Mouse (Mus musculus) CH12.LX (cell line): ENCODE results near the gene Elk3. TPM values are rescaled to one million over a fixed set of nuclear protein-coding genes. Genes with fewer than 3 reads are reported as not detected.

Experiments
- DNase-seq: peaks from one replicate; pipeline ENCODE4 v3.0.0-alpha.2; 2013; ENCODE audit errors: extremely low read depth
- H3K27ac ChIP-seq: 2 replicates; pipeline ENCODE4 v1.5.1; 2012; ENCODE audit warnings: low read depth, mild to moderate bottlenecking, control low read depth, moderate library complexity; ENCODE audit not compliant: insufficient read depth
- H3K27me3 ChIP-seq: replicated peaks from 2 replicates; pipeline ENCODE3; 2012; ENCODE audit warnings: inconsistent platforms
- H3K36me3 ChIP-seq, 2 experiments: replicated peaks in 1 of 2; 2 replicates each; pipeline versions ENCODE3 to v1.6.1; 2012; ENCODE audit warnings: inconsistent platforms in 1 of 2, low read length in 1 of 2, mild to moderate bottlenecking in 1 of 2, mixed read lengths in 1 of 2, moderate library complexity in 1 of 2; ENCODE audit not compliant: control insufficient read depth in 1 of 2, insufficient read depth in 1 of 2
- H3K4me1 ChIP-seq, 2 experiments: 2 replicates each; pipeline ENCODE4 v1.6.1; 2012; ENCODE audit warnings: inconsistent platforms in 1 of 2, moderate library complexity in 1 of 2; ENCODE audit not compliant: insufficient read depth in 2 of 2, control insufficient read depth in 1 of 2
- H3K4me2 ChIP-seq: 2 replicates; pipeline ENCODE4 v1.6.1; 2012; ENCODE audit warnings: low read depth, mild to moderate bottlenecking, control low read depth; ENCODE audit not compliant: poor library complexity, insufficient read depth, severe bottlenecking
- H3K4me3 ChIP-seq, 3 experiments: fragments of 150-350 bp in 1 of 3; sonication (generic) in 1 of 3; replicated peaks in 1 of 3; 2 replicates each; pipeline versions ENCODE3 to v1.5.1; 2011 to 2012; ENCODE audit warnings: low read depth in 2 of 3, low read length in 2 of 3, mild to moderate bottlenecking in 2 of 3, moderate library complexity in 2 of 3, control low read depth in 1 of 3, improper control_type of control experiment in 1 of 3, inconsistent platforms in 1 of 3, mixed read lengths in 1 of 3; ENCODE audit not compliant: poor library complexity in 1 of 3
- H3K79me2 ChIP-seq: replicated peaks from 2 replicates; pipeline ENCODE4 v1.6.1; 2012; ENCODE audit warnings: mild to moderate bottlenecking, moderate library complexity; ENCODE audit not compliant: control insufficient read depth, poor library complexity, insufficient read depth, severe bottlenecking; ENCODE audit errors: extremely low read depth
- H3K9ac ChIP-seq: 2 replicates; pipeline ENCODE4 v1.6.1; 2012; ENCODE audit warnings: low read depth, mild to moderate bottlenecking, control low read depth, moderate library complexity; ENCODE audit not compliant: insufficient read depth
- H3K9me3 ChIP-seq: replicated peaks from 2 replicates; pipeline ENCODE3; 2012; ENCODE audit warnings: low read length, inconsistent platforms, mixed read lengths
- BHLHE40 ChIP-seq: IDR thresholded peaks from 2 replicates; pipeline ENCODE4 v1.6.1; 2011; ENCODE audit warnings: mild to moderate bottlenecking, low read depth, low read length, improper control_type of control experiment
- CHD1 ChIP-seq: IDR thresholded peaks from 2 replicates; pipeline ENCODE4 v1.6.1; 2012; ENCODE audit warnings: low read depth, low read length, improper control_type of control experiment, inconsistent platforms
- CHD2 ChIP-seq: IDR thresholded peaks from 2 replicates; pipeline ENCODE4 v1.6.1; 2011; ENCODE audit warnings: low read length, improper control_type of control experiment
- CTCF ChIP-seq, 2 experiments: IDR thresholded peaks in 1 of 2; conservative IDR thresholded peaks in 1 of 2; 2 replicates each; pipeline ENCODE4 v1.5.1; 2011 to 2012; ENCODE audit warnings: low read depth in 2 of 2, low read length in 2 of 2, improper control_type of control experiment in 1 of 2, inconsistent platforms in 1 of 2, mild to moderate bottlenecking in 1 of 2, moderate library complexity in 1 of 2
- E2F4 ChIP-seq: IDR thresholded peaks from 2 replicates; pipeline ENCODE4 v1.6.1; 2011; ENCODE audit warnings: low read depth, low read length, improper control_type of control experiment; ENCODE audit not compliant: insufficient replicate concordance
- ELF1 ChIP-seq: IDR thresholded peaks from 2 replicates; pipeline ENCODE4 v1.6.1; 2014; ENCODE audit warnings: low read depth, mild to moderate bottlenecking, inconsistent platforms, low read length, improper control_type of control experiment
- EP300 ChIP-seq: IDR thresholded peaks from 2 replicates; pipeline ENCODE4 v1.6.1; 2011; ENCODE audit warnings: low read length, improper control_type of control experiment
- ETS1 ChIP-seq: conservative IDR thresholded peaks from 2 replicates; pipeline ENCODE4 v1.6.1; 2012; ENCODE audit warnings: low read depth, mild to moderate bottlenecking, inconsistent platforms, low read length, improper control_type of control experiment, moderate library complexity
- GABPA ChIP-seq: IDR thresholded peaks from 2 replicates; pipeline ENCODE4 v1.6.1; 2012; ENCODE audit warnings: low read depth, low read length, improper control_type of control experiment, inconsistent platforms; ENCODE audit not compliant: insufficient replicate concordance
- HCFC1 ChIP-seq: IDR thresholded peaks from 2 replicates; pipeline ENCODE4 v1.6.1; 2012; ENCODE audit warnings: low read depth, mild to moderate bottlenecking, inconsistent platforms, low read length, improper control_type of control experiment
- IRF4 ChIP-seq: IDR thresholded peaks from 2 replicates; pipeline ENCODE4 v1.6.1; 2014; ENCODE audit warnings: low read depth, mild to moderate bottlenecking, inconsistent platforms, low read length, improper control_type of control experiment
- JUN ChIP-seq: IDR thresholded peaks from 2 replicates; pipeline ENCODE4 v1.6.1; 2011; ENCODE audit warnings: low read depth, mild to moderate bottlenecking, low read length, improper control_type of control experiment, moderate library complexity; ENCODE audit not compliant: insufficient read depth
- JUND ChIP-seq: conservative IDR thresholded peaks from 2 replicates; pipeline ENCODE4 v1.6.1; 2011; ENCODE audit warnings: low read depth, low read length, improper control_type of control experiment
- KAT2A ChIP-seq: IDR thresholded peaks from 2 replicates; pipeline ENCODE4 v1.6.1; 2012; ENCODE audit warnings: low read length, improper control_type of control experiment, inconsistent platforms; ENCODE audit not compliant: insufficient replicate concordance
- MAFK ChIP-seq: IDR thresholded peaks from 2 replicates; pipeline ENCODE4 v1.6.1; 2011; ENCODE audit warnings: low read length, improper control_type of control experiment; ENCODE audit not compliant: insufficient replicate concordance
- MAX ChIP-seq: IDR thresholded peaks from 2 replicates; pipeline ENCODE4 v1.6.1; 2011; ENCODE audit warnings: low read length, improper control_type of control experiment
- MAZ ChIP-seq: IDR thresholded peaks from 2 replicates; pipeline ENCODE4 v1.6.1; 2012; ENCODE audit warnings: low read depth, mild to moderate bottlenecking, inconsistent platforms, low read length, improper control_type of control experiment, moderate library complexity
- MEF2A ChIP-seq: IDR thresholded peaks from 2 replicates; pipeline ENCODE4 v1.6.1; 2014; ENCODE audit warnings: low read depth, mild to moderate bottlenecking, inconsistent platforms, low read length, improper control_type of control experiment, borderline replicate concordance
- MXI1 ChIP-seq: IDR thresholded peaks from 2 replicates; pipeline ENCODE4 v1.6.1; 2011; ENCODE audit warnings: mild to moderate bottlenecking, low read depth, low read length, improper control_type of control experiment
- MYC ChIP-seq: IDR thresholded peaks from 2 replicates; pipeline ENCODE4 v1.6.1; 2011; ENCODE audit warnings: low read depth, mild to moderate bottlenecking, improper control_type of control experiment, low read length
- NELFE ChIP-seq: IDR thresholded peaks from 2 replicates; pipeline ENCODE4 v1.6.1; 2011; ENCODE audit warnings: low read depth, low read length, improper control_type of control experiment
- NRF1 ChIP-seq: IDR thresholded peaks from 2 replicates; pipeline ENCODE4 v1.6.1; 2014; ENCODE audit warnings: low read depth, mild to moderate bottlenecking, inconsistent platforms, low read length, improper control_type of control experiment, moderate library complexity
- PAX5 ChIP-seq: IDR thresholded peaks from 2 replicates; pipeline ENCODE4 v1.6.1; 2012; ENCODE audit warnings: low read length, inconsistent platforms, mixed read lengths
- POLR2A ChIP-seq: IDR thresholded peaks from 2 replicates; pipeline ENCODE4 v1.6.1; 2011; ENCODE audit warnings: low read depth, mild to moderate bottlenecking, improper control_type of control experiment, low read length
- POLR2AphosphoS2 ChIP-seq: IDR thresholded peaks from 2 replicates; pipeline ENCODE4 v1.6.1; 2011; ENCODE audit warnings: low read depth, low read length, improper control_type of control experiment
- RAD21 ChIP-seq: IDR thresholded peaks from 2 replicates; pipeline ENCODE4 v1.6.1; 2011; ENCODE audit warnings: low read depth, mild to moderate bottlenecking, low read length, improper control_type of control experiment, moderate library complexity
- RCOR1 ChIP-seq: conservative IDR thresholded peaks from 2 replicates; pipeline ENCODE4 v1.6.1; 2012; ENCODE audit warnings: low read depth, mild to moderate bottlenecking, inconsistent platforms, low read length, improper control_type of control experiment
- SIN3A ChIP-seq: IDR thresholded peaks from 2 replicates; pipeline ENCODE4 v1.6.1; 2012; ENCODE audit warnings: low read length, improper control_type of control experiment, inconsistent platforms
- SMC3 ChIP-seq: IDR thresholded peaks from 2 replicates; pipeline ENCODE4 v1.6.1; 2011; ENCODE audit warnings: low read depth, low read length, improper control_type of control experiment
- TBP ChIP-seq: conservative IDR thresholded peaks from 2 replicates; pipeline ENCODE4 v1.6.1; 2011; ENCODE audit warnings: low read depth, low read length, improper control_type of control experiment
- TCF12 ChIP-seq: IDR thresholded peaks from 2 replicates; pipeline ENCODE4 v1.6.1; 2014; ENCODE audit warnings: low read depth, mild to moderate bottlenecking, inconsistent platforms, low read length, improper control_type of control experiment
- UBTF ChIP-seq: IDR thresholded peaks from 2 replicates; pipeline ENCODE4 v1.6.1; 2012; ENCODE audit warnings: low read depth, mild to moderate bottlenecking, inconsistent platforms, low read length, improper control_type of control experiment, moderate library complexity
- USF1 ChIP-seq: IDR thresholded peaks from 2 replicates; pipeline ENCODE4 v1.6.1; 2014; ENCODE audit warnings: low read depth, mild to moderate bottlenecking, inconsistent platforms, low read length, improper control_type of control experiment
- USF2 ChIP-seq: conservative IDR thresholded peaks from 2 replicates; pipeline ENCODE4 v1.6.1; 2011; ENCODE audit warnings: low read depth, low read length, improper control_type of control experiment
- ZC3H11A ChIP-seq: IDR thresholded peaks from 2 replicates; pipeline ENCODE4 v1.6.1; 2012; ENCODE audit warnings: low read depth, mild to moderate bottlenecking, inconsistent platforms, low read length, improper control_type of control experiment
- ZKSCAN1 ChIP-seq: IDR thresholded peaks from 2 replicates; pipeline ENCODE4 v1.6.1; 2012; ENCODE audit warnings: low read depth, inconsistent platforms, low read length, improper control_type of control experiment, borderline replicate concordance
- ZMIZ1 ChIP-seq: IDR thresholded peaks from 2 replicates; pipeline ENCODE4 v1.6.1; 2012; ENCODE audit warnings: low read depth, mild to moderate bottlenecking, inconsistent platforms, low read length, improper control_type of control experiment
- ZNF384 ChIP-seq: IDR thresholded peaks from 2 replicates; pipeline ENCODE4 v1.6.1; 2012; ENCODE audit warnings: low read depth, low read length, improper control_type of control experiment, inconsistent platforms
- dilution Hi-C: fragments of 300-500 bp; cut with MboI; formaldehyde crosslinking; loops from 2 replicates; pipeline ENCODE4 v1.14.3; 2020; ENCODE audit warnings: low sequenced_read_pairs; ENCODE audit not compliant: extremely low pct_unique_long_range_greater_than_20kb, extremely low pct_ligation_motif_present
- in situ Hi-C: fragments of 300-500 bp; cut with MboI; formaldehyde crosslinking; loops from 3 replicates; pipeline ENCODE4 v1.14.3; 2019; ENCODE audit warnings: low sequenced_read_pairs, low pct_ligation_motif_present, low pct_unique_long_range_greater_than_20kb, mixed read lengths
- polyA plus RNA-seq: library from polyadenylated mRNA; unstranded; fragments of >175 nt; gene quantifications from 2 replicates; pipeline ENCODE4 v1.2.1, GENCODE M21; 2012; ENCODE audit warnings: low read depth; ENCODE audit not compliant: insufficient read length
- total RNA-seq, 2 experiments: library from RNA; depleted of rRNA; stranded (reverse); fragments of 300-350 nt in 1 of 2; fragments of >200 nt in 1 of 2; gene quantifications; 2 replicates each; pipeline ENCODE4 v1.2.3; 2012 to 2014

Gene Elk3
- total and polyA plus RNA-seq, 3 experiments: 20.1 to 37.0 (median 25.8) TPM

DNA sequence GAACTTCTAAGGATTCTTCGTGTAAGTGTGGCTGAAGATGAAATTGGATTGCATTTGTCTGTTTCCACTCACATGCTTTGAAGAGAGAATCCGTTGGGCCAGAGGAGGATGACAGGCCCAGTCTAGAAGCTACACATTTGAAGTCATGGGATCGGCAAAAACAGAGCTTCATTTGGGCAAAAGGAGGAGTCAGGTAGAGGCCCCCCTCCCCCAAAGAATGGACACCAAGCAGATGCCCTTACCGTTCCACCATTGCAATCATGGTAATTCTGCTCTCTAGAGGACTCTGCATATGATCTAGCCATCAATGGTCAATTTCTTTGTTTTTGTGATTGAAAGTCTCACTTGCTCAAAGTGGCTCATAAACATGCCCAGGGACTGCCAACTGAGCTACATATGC is 47.9 kb upstream of the Elk3 start:
- H3K9ac ChIP-seq: peak overlapping the region; percentile 46
- H3K79me2 ChIP-seq: no peaks in the 10 kb centered on the region
- no peak overlapping the region for H3K4me3 ChIP-seq
- no peaks in the 10 kb centered on the region for H3K27me3 ChIP-seq
- DNase-seq: no peak
- peak overlapping the region; percentile 64 for H3K4me2 ChIP-seq
- H3K4me1 ChIP-seq: peaks cover 60 to 97% of the 10 kb centered on the region in 2 experiments
- H3K36me3 ChIP-seq: no peaks in the 10 kb centered on the region
- TF ChIP-seq GABPA: no peak
- TF ChIP-seq RAD21: no peak
- TF ChIP-seq ZC3H11A: no peak
- no peak for TF ChIP-seq ZKSCAN1
- 0 out of 2 replicates have a peak, but pooled peaks have one; percentile 22 for TF ChIP-seq MYC
- TF ChIP-seq JUND: no peak
- 0 out of 2 replicates have a peak, but pooled peaks have one; percentile 17 for TF ChIP-seq BHLHE40
- TF ChIP-seq NRF1: no peak
- TF ChIP-seq MEF2A: peak; percentile 54; the same call in 1 of the 2 replicates
- no peak for TF ChIP-seq SIN3A
- 0 out of 2 replicates have a peak, but pooled peaks have one; percentile 36 for TF ChIP-seq TCF12
- TF ChIP-seq ZMIZ1: 0 out of 2 replicates have a peak, but pooled peaks have one; percentile 18
- TF ChIP-seq E2F4: no peak
- TF ChIP-seq MAFK: no peak
- TF ChIP-seq POLR2A: peak; percentile 50
- TF ChIP-seq POLR2AphosphoS2: no peak; the same call in 1 of the 2 replicates
- no peak for TF ChIP-seq PAX5
- no peak for TF ChIP-seq UBTF
- TF ChIP-seq TBP: peak; percentile 67
- TF ChIP-seq NELFE: no peak
- TF ChIP-seq EP300: no peak
- TF ChIP-seq CHD2: peak; percentile 70
- no peak for TF ChIP-seq USF2
- no peak for TF ChIP-seq ELF1
- TF ChIP-seq CHD1: no peak; the same call in 1 of the 2 replicates
- TF ChIP-seq MAZ: no peak; the same call in 1 of the 2 replicates
- TF ChIP-seq USF1: no peak
- 0 out of 2 replicates have a peak, but pooled peaks have one; percentile 36 for TF ChIP-seq IRF4
- no peak for TF ChIP-seq RCOR1
- TF ChIP-seq ZNF384: no peak
- TF ChIP-seq SMC3: no peak
- no peak for TF ChIP-seq HCFC1
- no peak for TF ChIP-seq KAT2A
- peak; percentile 18; the same call in 1 of the 2 replicates for TF ChIP-seq MXI1
- TF ChIP-seq MAX: peak; percentile 42
- TF ChIP-seq CTCF (conservative IDR thresholded peaks at IDR 0.05 in 1 of 2, IDR thresholded peaks at IDR 0.05 in 1 of 2; ENCODE audit: low read depth in 2 of 2, low read length in 2 of 2): no peak
- TF ChIP-seq ETS1: peak; percentile 58; the same call in 1 of the 2 replicates
- no peak for TF ChIP-seq JUN
- peak overlapping the region; percentile 100 for H3K27ac ChIP-seq
- in situ Hi-C loops: loop anchor here (10.0 kb wide), 2 partner anchors 64 to 194 kb away; partner anchors contain the start of gene Cdk17
- no peaks in the 10 kb centered on the region for H3K9me3 ChIP-seq
- dilution Hi-C loops: no loop called here
